Mouse (Mus musculus): ENCODE data around the gene Scyl1. TPM values are rescaled to one million over a fixed set of nuclear protein-coding genes. Genes with fewer than 3 reads are reported as not detected.
A peak's percentile ranks its signal among the peaks of the same experiment; 100 is the strongest.
"Not testable (repeated sequence)": the region's sequence is repeated elsewhere in the genome, so short reads cannot be mapped to it uniquely, and the experiment has no call there.

The Scyl1 gene
- polyA plus RNA-seq, 1 experiment from 2014 or later = 73.5 TPM

- ATAC-seq (ENCODE audit: low FRiP score, low TSS enrichment) (no peak; the same call in 1 of the 2 replicates), DNase-seq (peak; percentile 28)
- no peaks in the 10 kb centered on the region for H3K27me3 ChIP-seq (ENCODE audit: control insufficient read depth, insufficient read depth, low read length)
- H3K27ac ChIP-seq (replicated peaks; ENCODE audit: low read depth, low read length) = peak overlapping the region; percentile 6; the same call in 1 of the 2 replicates
- 43% methylated on average over 5 of the region's 5 CpGs for WGBS
- peaks cover 47% of the 10 kb centered on the region for H3K36me3 ChIP-seq (ENCODE audit: control insufficient read depth, insufficient read depth, low read length)
- no peaks in the 10 kb centered on the region for H3K9me3 ChIP-seq (ENCODE audit: control insufficient read depth, low read length)
- peak overlapping the region; percentile 74 for H3K4me3 ChIP-seq (replicated peaks; ENCODE audit: low read depth, low read length)
- H3K4me1 ChIP-seq (ENCODE audit: control insufficient read depth, insufficient read depth, low read length) = peaks cover 25% of the 10 kb centered on the region
- H3K9ac ChIP-seq (replicated peaks; ENCODE audit: low read length) = peak overlapping the region; percentile 7; the same call in 1 of the 2 replicates
- peak overlapping the region; percentile 93 for H3K4me2 ChIP-seq (ENCODE audit: low read length)
Measured at GRCm38 (mm10) chr19:5794771-5795576, 23.8 kb upstream of the Scyl1 start.

- 32% methylated on average over 7 of the region's 7 CpGs for WGBS
- H3K4me1 ChIP-seq (ENCODE audit: control insufficient read depth, insufficient read depth, low read length) = peaks cover 25% of the 10 kb centered on the region
- H3K27me3 ChIP-seq (ENCODE audit: control insufficient read depth, insufficient read depth, low read length); H3K4me3 ChIP-seq (replicated peaks; ENCODE audit: low read depth, low read length); H3K9me3 ChIP-seq (ENCODE audit: control insufficient read depth, low read length): not testable (repeated sequence)
- DNase-seq (peak; percentile 21), ATAC-seq (ENCODE audit: low FRiP score, low TSS enrichment) (peak; percentile 44)
- H3K9ac ChIP-seq (replicated peaks; ENCODE audit: low read length) = peak overlapping the region; percentile 7; the same call in 1 of the 2 replicates
- peak overlapping the region; percentile 93 for H3K4me2 ChIP-seq (ENCODE audit: low read length)
- 0 out of 2 replicates have a peak overlapping the region, but pooled peaks have one; percentile 6 for H3K27ac ChIP-seq (replicated peaks; ENCODE audit: low read depth, low read length)
- H3K36me3 ChIP-seq (ENCODE audit: control insufficient read depth, insufficient read depth, low read length) = peaks cover 47% of the 10 kb centered on the region
Measured at GRCm38 (mm10) chr19:5793917-5794770, 22.9 kb upstream of the Scyl1 start.

- Histone ChIP-seq H3K4me2 (ENCODE audit: low read length) (no peak overlapping the region), H3K36me3 (ENCODE audit: control insufficient read depth, insufficient read depth, low read length) (peaks cover 38% of the 10 kb centered on the region), H3K27me3 (ENCODE audit: control insufficient read depth, insufficient read depth, low read length) (no peaks in the 10 kb centered on the region), H3K9ac (replicated peaks; ENCODE audit: low read length) (no peak overlapping the region), H3K9me3 (ENCODE audit: control insufficient read depth, low read length) (no peaks in the 10 kb centered on the region), H3K4me3 (replicated peaks; ENCODE audit: low read depth, low read length) (no peak overlapping the region), H3K27ac (replicated peaks; ENCODE audit: low read depth, low read length) (no peak overlapping the region), H3K4me1 (ENCODE audit: control insufficient read depth, insufficient read depth, low read length) (peaks cover 25% of the 10 kb centered on the region)
- 8% methylated on average over 2 of the region's 2 CpGs for WGBS
- peak; percentile 53; the same call in 1 of the 2 replicates for ATAC-seq (ENCODE audit: low FRiP score, low TSS enrichment)
- peak; percentile 84 for DNase-seq
Measured at GRCm38 (mm10) chr19:5793116-5793515, 21.9 kb upstream of the Scyl1 start.

- Histone ChIP-seq H3K27ac (replicated peaks; ENCODE audit: low read depth, low read length) (no peak overlapping the region), H3K4me3 (replicated peaks; ENCODE audit: low read depth, low read length) (no peak overlapping the region), H3K36me3 (ENCODE audit: control insufficient read depth, insufficient read depth, low read length) (peaks cover 21% of the 10 kb centered on the region), H3K4me2 (ENCODE audit: low read length) (no peak overlapping the region), H3K27me3 (ENCODE audit: control insufficient read depth, insufficient read depth, low read length) (no peaks in the 10 kb centered on the region), H3K4me1 (ENCODE audit: control insufficient read depth, insufficient read depth, low read length) (peaks cover 18% of the 10 kb centered on the region), H3K9ac (replicated peaks; ENCODE audit: low read length) (no peak overlapping the region), H3K9me3 (ENCODE audit: control insufficient read depth, low read length) (no peaks in the 10 kb centered on the region)
- no peak for DNase-seq
- no peak for ATAC-seq (ENCODE audit: low FRiP score, low TSS enrichment)
- WGBS = 72% methylated on average over 4 of the region's 4 CpGs
Measured at GRCm38 (mm10) chr19:5791329-5791728, 20.1 kb upstream of the Scyl1 start.

GRCm38 (mm10) chr19:5789066-5789465, 17.8 kb upstream of the Scyl1 start:
- H3K27me3 ChIP-seq (ENCODE audit: control insufficient read depth, insufficient read depth, low read length) = no peaks in the 10 kb centered on the region
- no peaks in the 10 kb centered on the region for H3K4me1 ChIP-seq (ENCODE audit: control insufficient read depth, insufficient read depth, low read length)
- DNase-seq (no peak), ATAC-seq (ENCODE audit: low FRiP score, low TSS enrichment) (no peak)
- no peak overlapping the region for H3K9ac ChIP-seq (replicated peaks; ENCODE audit: low read length)
- no peak overlapping the region for H3K4me2 ChIP-seq (ENCODE audit: low read length)
- 57% methylated on average over 5 of the region's 5 CpGs for WGBS
- H3K4me3 ChIP-seq (replicated peaks; ENCODE audit: low read depth, low read length) = no peak overlapping the region
- no peaks in the 10 kb centered on the region for H3K9me3 ChIP-seq (ENCODE audit: control insufficient read depth, low read length)
- 0 out of 2 replicates have a peak, but pooled peaks cover under 1% of the 10 kb centered on the region for H3K36me3 ChIP-seq (ENCODE audit: control insufficient read depth, insufficient read depth, low read length)
- no peak overlapping the region for H3K27ac ChIP-seq (replicated peaks; ENCODE audit: low read depth, low read length)

GRCm38 (mm10) chr19:5788620-5789019, 17.4 kb upstream of the Scyl1 start:
- Histone ChIP-seq H3K27me3 (ENCODE audit: control insufficient read depth, insufficient read depth, low read length) (no peaks in the 10 kb centered on the region), H3K9ac (replicated peaks; ENCODE audit: low read length) (no peak overlapping the region), H3K4me3 (replicated peaks; ENCODE audit: low read depth, low read length) (no peak overlapping the region), H3K9me3 (ENCODE audit: control insufficient read depth, low read length) (no peaks in the 10 kb centered on the region), H3K36me3 (ENCODE audit: control insufficient read depth, insufficient read depth, low read length) (no peaks in the 10 kb centered on the region), H3K4me1 (ENCODE audit: control insufficient read depth, insufficient read depth, low read length) (no peaks in the 10 kb centered on the region), H3K4me2 (ENCODE audit: low read length) (no peak overlapping the region), H3K27ac (replicated peaks; ENCODE audit: low read depth, low read length) (no peak overlapping the region)
- ATAC-seq (ENCODE audit: low FRiP score, low TSS enrichment) (no peak), DNase-seq (no peak)
- 88% methylated on average over 7 of the region's 7 CpGs for WGBS

- Histone ChIP-seq H3K27ac (replicated peaks; ENCODE audit: low read depth, low read length) (no peak overlapping the region), H3K9me3 (ENCODE audit: control insufficient read depth, low read length) (no peaks in the 10 kb centered on the region), H3K9ac (replicated peaks; ENCODE audit: low read length) (no peak overlapping the region), H3K4me3 (replicated peaks; ENCODE audit: low read depth, low read length) (no peak overlapping the region), H3K4me2 (ENCODE audit: low read length) (no peak overlapping the region), H3K27me3 (ENCODE audit: control insufficient read depth, insufficient read depth, low read length) (no peaks in the 10 kb centered on the region), H3K4me1 (ENCODE audit: control insufficient read depth, insufficient read depth, low read length) (no peaks in the 10 kb centered on the region), H3K36me3 (ENCODE audit: control insufficient read depth, insufficient read depth, low read length) (no peaks in the 10 kb centered on the region)
- 90% methylated on average over 7 of the region's 7 CpGs for WGBS
- no peak for ATAC-seq (ENCODE audit: low FRiP score, low TSS enrichment)
- DNase-seq = no peak
Measured at GRCm38 (mm10) chr19:5787920-5788319, 16.7 kb upstream of the Scyl1 start.

GRCm38 (mm10) chr19:5787128-5787635, 16.0 kb upstream of the Scyl1 start:
- Histone ChIP-seq H3K4me1 (ENCODE audit: control insufficient read depth, insufficient read depth, low read length) (no peaks in the 10 kb centered on the region), H3K27ac (replicated peaks; ENCODE audit: low read depth, low read length) (no peak overlapping the region), H3K27me3 (ENCODE audit: control insufficient read depth, insufficient read depth, low read length) (no peaks in the 10 kb centered on the region), H3K4me2 (ENCODE audit: low read length) (no peak overlapping the region), H3K9me3 (ENCODE audit: control insufficient read depth, low read length) (no peaks in the 10 kb centered on the region), H3K36me3 (ENCODE audit: control insufficient read depth, insufficient read depth, low read length) (no peaks in the 10 kb centered on the region), H3K9ac (replicated peaks; ENCODE audit: low read length) (no peak overlapping the region), H3K4me3 (replicated peaks; ENCODE audit: low read depth, low read length) (no peak overlapping the region)
- DNase-seq (peak; percentile 85), ATAC-seq (ENCODE audit: low FRiP score, low TSS enrichment) (no peak)
- 20% methylated on average over 8 of the region's 8 CpGs for WGBS

All from midbrain, embryonic 14.5 days (tissue).